Mouse (Mus musculus): ENCODE results near the gene Pdpn. TPM values are rescaled to one million over a fixed set of nuclear protein-coding genes. Genes with fewer than 3 reads are reported as not detected.
"Not testable (repeated sequence)": the region's sequence is repeated elsewhere in the genome, so short reads cannot be mapped to it uniquely, and the experiment has no call there.

The Pdpn gene
- total RNA-seq (2021), result 1 to 10 TPM; 5.8 to 8.3 TPM

DNA sequence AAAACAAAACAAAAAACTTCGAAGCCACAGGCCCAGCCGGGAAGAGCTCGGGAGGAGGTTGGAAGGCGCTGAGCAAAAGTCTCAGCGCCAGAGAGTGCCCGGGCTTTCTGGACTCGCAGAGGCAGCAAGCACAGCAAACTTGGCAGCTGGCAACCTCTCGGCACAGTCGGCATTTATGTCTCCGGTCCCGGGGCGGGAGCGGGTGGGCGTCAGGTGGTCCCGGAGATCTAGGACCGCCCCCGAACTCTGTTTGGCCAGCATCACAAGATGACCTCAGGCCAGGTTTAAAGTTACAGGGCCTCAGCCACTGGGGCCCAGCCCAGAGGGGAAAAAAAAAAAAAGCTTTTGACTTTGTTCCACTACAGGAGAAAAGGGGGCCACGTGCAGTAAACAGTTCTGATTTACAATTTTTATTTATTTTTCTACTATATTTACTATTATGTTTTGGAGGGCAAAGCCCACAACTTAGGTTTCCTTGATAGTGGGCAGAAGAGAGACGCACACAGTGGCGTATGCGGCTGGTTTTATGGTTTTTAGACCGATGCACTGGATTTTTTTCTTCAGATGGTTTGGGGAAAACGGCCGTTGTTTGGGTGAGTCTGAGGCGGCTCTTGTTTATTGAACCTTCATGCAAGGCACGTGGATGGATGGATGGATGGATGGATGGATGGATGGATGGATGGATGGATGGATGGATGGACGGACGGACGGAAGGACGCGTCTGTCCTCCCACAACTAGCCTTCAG, at the start of gene Pdpn:
Gene Pdpn, minus strand, starts transcription at position 240 of the 746 bp plus-strand sequence.
- intact Hi-C loops (cut with DNase I), result no loop called here
- peak; percentile 36 to 44 for DNase-seq

GRCm38 (mm10) chr4:143348678-143349077, 49.3 kb upstream of the Pdpn start:
- intact Hi-C loops (cut with DNase I), result no loop called here
- no peak for DNase-seq

GRCm38 (mm10) chr4:143345491-143345890, 46.1 kb upstream of the Pdpn start:
- DNase-seq; intact Hi-C loops (cut with DNase I): not testable (repeated sequence)

DNA sequence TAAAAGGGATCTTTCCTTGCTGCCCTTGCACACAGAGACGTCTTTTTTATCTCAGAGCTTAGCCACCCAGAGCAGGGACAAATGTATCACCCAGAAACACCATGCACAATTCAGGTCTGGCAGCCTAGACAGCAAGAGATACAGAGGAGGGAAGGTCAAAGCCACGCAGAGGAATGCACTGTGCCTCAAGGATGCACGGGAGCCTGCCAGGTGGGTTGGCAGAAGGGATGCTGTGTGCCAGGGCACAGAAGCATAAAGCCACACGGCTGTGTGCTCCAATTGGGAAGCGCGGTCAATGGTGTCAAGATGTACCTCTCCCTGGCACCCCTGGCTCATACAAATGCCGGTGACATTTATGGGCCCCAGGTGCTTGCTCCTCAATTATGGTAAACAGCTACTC, 42.1 kb upstream of the Pdpn start:
- no peak for DNase-seq
- intact Hi-C loops (cut with DNase I), result no loop called here

DNA sequence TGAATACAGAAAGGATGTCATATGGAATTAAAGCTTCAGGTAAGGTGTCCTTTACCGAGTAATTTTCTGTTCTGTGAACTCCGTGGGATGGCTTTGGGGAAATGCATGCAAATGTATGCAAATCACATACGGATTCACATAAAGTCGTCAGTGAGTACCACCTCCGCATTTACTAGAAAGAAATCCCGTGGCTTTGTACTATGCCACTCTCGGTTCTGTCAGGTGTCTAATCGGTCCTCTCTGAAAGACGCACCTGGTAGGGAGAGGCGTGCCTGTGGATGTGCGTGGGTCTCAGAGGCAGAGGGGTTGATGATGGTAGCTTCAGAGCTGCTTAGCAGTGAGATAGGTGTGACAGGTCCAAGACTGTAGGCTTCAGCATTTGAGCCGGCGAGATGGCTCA, 40.4 kb upstream of the Pdpn start:
- intact Hi-C loops (cut with DNase I), result no loop called here
- no peak for DNase-seq

DNA sequence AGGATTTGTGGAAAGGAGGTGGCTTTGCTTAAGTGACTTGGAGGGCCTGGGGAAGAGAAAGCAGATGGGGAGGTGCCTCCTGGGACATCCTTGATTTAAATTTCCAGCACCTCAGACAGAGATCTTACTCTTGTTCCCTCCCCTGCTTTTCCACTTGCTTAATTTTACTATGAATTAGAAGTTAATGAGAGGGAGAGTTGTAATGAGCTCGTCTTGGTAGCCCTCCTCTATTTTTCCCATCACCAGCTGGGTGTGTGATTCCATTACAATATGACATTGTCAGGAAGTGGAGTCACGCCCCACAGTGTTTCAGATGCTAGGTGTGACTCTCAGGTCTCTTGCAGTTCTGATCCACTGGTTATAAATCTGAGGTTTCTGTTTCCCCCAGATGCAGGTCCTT, 36.7 kb upstream of the Pdpn start:
- intact Hi-C loops (cut with DNase I), result no loop called here
- DNase-seq, result no peak

GRCm38 (mm10) chr4:143334995-143335394, 35.6 kb upstream of the Pdpn start:
- intact Hi-C loops (cut with DNase I), result no loop called here
- peak in 1 of 2 experiments; percentile 6 for DNase-seq

DNA sequence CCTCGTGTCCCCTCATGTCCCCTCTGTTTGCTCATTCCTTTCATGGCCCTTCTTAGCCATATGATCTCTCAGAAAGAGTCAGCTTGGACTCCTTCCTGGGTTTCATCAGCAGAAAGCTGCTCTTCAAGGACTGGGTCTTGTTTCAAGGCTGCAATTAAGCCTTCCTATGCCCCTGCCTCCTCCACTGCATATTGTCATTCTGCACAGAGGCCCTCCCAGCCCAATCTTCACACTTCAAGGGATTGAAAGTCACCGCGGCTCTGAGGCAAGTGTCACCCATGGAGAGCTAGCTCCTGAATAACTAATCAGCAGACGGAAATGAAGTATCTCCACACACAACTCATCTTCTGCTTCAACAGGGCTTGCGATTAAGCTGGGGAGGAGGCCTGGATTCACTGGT, 34.8 kb upstream of the Pdpn start:
- intact Hi-C loops (cut with DNase I), result no loop called here
- no peak for DNase-seq

- intact Hi-C loops (cut with DNase I), result no loop called here
- no peak for DNase-seq
These were observed 32.4 kb upstream of the Pdpn start for GRCm38 (mm10) chr4:143331787-143332186.

- no peak for DNase-seq
- intact Hi-C loops (cut with DNase I), result no loop called here
These were observed 31.2 kb upstream of the Pdpn start for GRCm38 (mm10) chr4:143330566-143330965.

- intact Hi-C loops (cut with DNase I), result loop anchor here (1.0 to 10.0 kb wide), 2 partner anchors 55 to 71 kb away; no protein-coding TSS in a partner anchor
- peak; percentile 74 to 86 for DNase-seq
These were observed 26.2 kb upstream of the Pdpn start for GRCm38 (mm10) chr4:143325625-143325941.

GRCm38 (mm10) chr4:143324925-143325624, 25.7 kb upstream of the Pdpn start:
- DNase-seq, result no peak
- intact Hi-C loops (cut with DNase I), result loop anchor here (1.0 to 10.0 kb wide), 2 partner anchors 55 to 70 kb away; no protein-coding TSS in a partner anchor

DNA sequence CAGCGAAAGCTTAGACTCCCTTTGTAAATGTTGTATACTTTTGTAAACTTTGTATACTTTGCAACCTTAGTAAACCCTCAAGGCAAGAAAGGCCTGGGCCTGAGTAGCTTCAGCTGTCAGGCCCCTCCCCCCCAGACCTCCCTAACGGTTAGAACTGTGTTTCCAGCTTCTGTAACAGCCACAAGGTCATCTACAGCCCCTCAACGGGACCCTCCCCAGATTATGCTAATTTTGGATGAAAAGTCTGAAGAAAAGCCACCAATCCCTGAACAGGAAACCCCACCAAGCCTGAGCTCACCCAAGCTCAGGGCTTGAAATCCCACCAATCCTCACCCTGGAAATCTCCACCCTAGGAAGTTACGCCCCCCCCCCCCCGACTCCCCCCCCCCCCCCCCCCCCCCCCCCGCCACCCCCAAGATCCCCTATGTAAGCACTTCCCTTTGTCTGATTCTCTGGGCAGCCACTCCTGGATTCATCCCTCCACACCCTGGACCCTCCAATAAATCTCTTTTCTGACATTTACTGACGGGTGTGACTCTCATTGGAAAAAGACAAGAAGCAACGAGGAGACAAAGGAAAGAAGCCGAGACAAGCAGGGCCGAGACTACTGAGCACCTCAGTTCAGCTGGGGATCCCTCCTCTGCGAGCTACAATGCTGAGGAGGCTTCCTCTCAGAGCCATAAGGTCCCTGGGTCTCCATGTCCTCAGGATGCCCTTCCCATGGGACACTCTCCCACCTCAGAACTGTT, 25.0 kb upstream of the Pdpn start:
- intact Hi-C loops (cut with DNase I), result loop anchor here (10.0 kb wide), 1 partner anchor 70 kb away; no protein-coding TSS in a partner anchor
- no peak for DNase-seq

- DNase-seq, result no peak
- intact Hi-C loops (cut with DNase I), result no loop called here
These were observed 13.9 kb upstream of the Pdpn start for GRCm38 (mm10) chr4:143313299-143313698.

GRCm38 (mm10) chr4:143311341-143311740, 12.0 kb upstream of the Pdpn start:
- DNase-seq, result peak in 1 of 2 experiments; percentile 40
- intact Hi-C loops (cut with DNase I), result no loop called here

DNA sequence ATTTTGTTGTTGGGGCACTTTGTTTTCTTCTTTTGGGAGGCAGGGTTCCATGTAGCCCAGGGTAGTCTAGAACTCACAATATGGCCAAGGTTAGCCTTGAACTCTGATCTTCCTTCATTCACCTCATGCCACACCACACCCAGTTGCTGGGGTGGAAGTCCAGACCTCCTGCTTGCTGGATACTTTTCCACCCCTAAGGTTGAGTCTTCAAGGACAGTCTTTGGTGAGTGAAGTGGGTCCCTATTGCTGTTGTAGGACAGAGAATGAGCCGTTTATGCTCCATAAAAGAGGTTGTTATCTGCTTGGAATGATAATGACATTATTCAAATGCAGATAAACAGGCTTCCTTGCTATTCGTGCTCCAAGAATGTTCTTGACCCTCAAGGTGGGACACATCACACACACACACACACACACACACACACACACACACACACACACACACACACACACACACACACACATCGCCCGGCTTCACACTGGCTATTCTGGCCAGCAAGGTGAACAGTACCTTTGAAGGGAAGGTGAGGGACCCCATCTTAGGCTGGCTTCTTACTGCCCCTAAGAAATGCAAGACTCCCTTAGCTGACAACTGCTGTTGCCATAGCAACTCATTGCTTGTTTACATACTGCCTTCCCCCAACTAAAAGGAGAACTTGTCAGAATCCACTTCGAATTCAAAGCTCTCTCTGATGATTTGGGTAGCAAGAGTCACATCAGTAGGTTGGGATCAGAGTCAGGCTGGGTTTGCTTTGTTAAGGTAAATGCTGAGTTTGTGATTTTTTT, 6.8 kb upstream of the Pdpn start:
- intact Hi-C loops (cut with DNase I), result no loop called here
- DNase-seq, result no peak

- intact Hi-C loops (cut with DNase I), result no loop called here
- DNase-seq, result no peak
These were observed 5.7 kb upstream of the Pdpn start for GRCm38 (mm10) chr4:143305031-143305430.

DNA sequence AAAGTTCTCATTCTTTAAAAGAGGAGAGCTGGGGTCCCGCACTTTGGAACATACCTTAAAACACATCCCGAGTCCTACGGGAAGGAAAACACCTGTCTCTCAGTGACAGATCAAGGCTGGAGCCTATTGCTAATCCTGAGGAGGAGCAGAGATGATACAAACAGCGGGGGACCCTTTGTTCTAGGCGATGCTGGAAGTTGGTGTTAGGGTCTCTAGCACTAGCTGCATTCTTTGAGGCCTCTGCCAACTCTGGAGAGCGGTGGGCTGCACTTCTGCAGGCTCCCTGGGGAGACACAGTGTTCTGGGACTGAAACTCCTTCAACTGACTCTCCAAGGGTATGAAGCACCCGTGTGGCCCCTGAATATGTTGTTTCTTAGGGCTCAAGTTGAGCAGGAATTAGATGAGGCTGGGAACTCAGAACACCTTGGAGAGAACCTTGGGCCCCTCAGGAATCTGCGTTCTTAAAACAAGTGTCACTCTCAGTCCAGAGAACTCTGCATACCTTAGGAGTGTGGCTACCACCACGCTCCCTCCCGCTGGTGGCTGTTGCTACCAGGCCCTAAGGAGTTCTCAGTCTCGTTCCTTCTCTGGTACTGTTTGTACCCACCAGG, 3.0 kb upstream of the Pdpn start:
- no peak for DNase-seq
- intact Hi-C loops (cut with DNase I), result no loop called here

DNA sequence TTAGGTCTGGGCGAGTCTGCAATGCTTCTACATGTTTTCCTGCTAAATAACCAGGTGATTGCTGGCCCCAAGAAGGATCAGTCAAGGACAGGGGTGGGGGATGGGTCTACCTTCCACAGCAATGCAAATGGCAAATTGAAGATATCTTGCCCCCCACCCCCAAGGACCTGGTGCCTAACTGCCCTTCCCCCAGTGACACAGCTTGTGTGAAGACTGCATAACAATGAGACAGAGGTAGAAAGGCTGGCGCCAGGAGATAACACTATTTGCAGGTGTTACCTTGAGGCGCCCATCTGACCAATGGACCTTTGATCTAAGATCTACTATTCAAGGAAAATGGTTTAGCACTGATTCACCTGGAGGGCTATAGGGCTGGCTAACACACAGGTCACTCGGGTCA, 2.5 kb upstream of the Pdpn start:
- no peak for DNase-seq
- intact Hi-C loops (cut with DNase I), result no loop called here

- intact Hi-C loops (cut with DNase I), result no loop called here
- no peak for DNase-seq
These were observed 1.7 kb upstream of the Pdpn start for GRCm38 (mm10) chr4:143301042-143301441.
